Mouse (Mus musculus): Measurements from ENCODE around the gene Gm10912. TPM values are rescaled to one million over a fixed set of nuclear protein-coding genes. Genes with fewer than 3 reads are reported as not detected.
A peak's percentile ranks its signal among the peaks of the same experiment; 100 is the strongest.
"Not testable (repeated sequence)": the region's sequence is repeated elsewhere in the genome, so short reads cannot be mapped to it uniquely, and the experiment has no call there.

Gm10912 gene
- under 1 TPM in 1 of 2 experiments, not detected in 1; 0.49 TPM for total RNA-seq (2021)

- intact Hi-C loops (cut with DNase I); DNase-seq (ENCODE audit: extremely low spot score in 1 of 2, low spot score in 2 of 2): not testable (repeated sequence)
These were observed at the start of gene Gm10912 for GRCm38 (mm10) chr2:104065526-104065925. Gene Gm10912, plus strand, starts transcription at chr2:104065826.

- intact Hi-C loops (cut with DNase I): no loop called here
- DNase-seq (ENCODE audit: extremely low spot score in 1 of 2, low spot score in 2 of 2): no peak
These were observed 42.5 kb upstream of the Gm10912 start for GRCm38 (mm10) chr2:104023096-104023495.

- intact Hi-C loops (cut with DNase I): no loop called here
- no peak for DNase-seq (ENCODE audit: extremely low spot score in 1 of 2, low spot score in 2 of 2)
These were observed 41.0 kb upstream of the Gm10912 start for GRCm38 (mm10) chr2:104024656-104025055.

GRCm38 (mm10) chr2:104027458-104028138 lies 38.0 kb upstream of the Gm10912 start, which contains the start of gene Fbxo3:
Gene Fbxo3, plus strand, starts transcription at chr2:104027721.
- intact Hi-C loops (cut with DNase I): no loop called here
- DNase-seq (ENCODE audit: extremely low spot score in 1 of 2, low spot score in 2 of 2): peak; percentile 54 to 88

- DNase-seq (ENCODE audit: extremely low spot score in 1 of 2, low spot score in 2 of 2): no peak
These were observed 37.4 kb upstream of the Gm10912 start, which contains the start of gene 4931422A03Rik for GRCm38 (mm10) chr2:104028139-104028723. Gene 4931422A03Rik, minus strand, starts transcription at chr2:104028361.

GRCm38 (mm10) chr2:104029074-104029473 lies 36.6 kb upstream of the Gm10912 start:
- intact Hi-C loops (cut with DNase I): no loop called here
- DNase-seq (ENCODE audit: extremely low spot score in 1 of 2, low spot score in 2 of 2): no peak

More at GRCm38 (mm10) chr2:104028139-104028723, 37.4 kb upstream of the Gm10912 start, which contains the start of gene 4931422A03Rik:
- intact Hi-C loops (cut with DNase I): no loop called here

- intact Hi-C loops (cut with DNase I): loop anchor here (10.0 kb wide), 2 partner anchors 94 to 394 kb away; partner anchors contain the start of gene A930018P22Rik
- no peak for DNase-seq (ENCODE audit: extremely low spot score in 1 of 2, low spot score in 2 of 2)
These were observed 35.2 kb upstream of the Gm10912 start for GRCm38 (mm10) chr2:104030381-104030780.

GRCm38 (mm10) chr2:104032056-104032455 lies 33.6 kb upstream of the Gm10912 start:
- intact Hi-C loops (cut with DNase I): loop anchor here (10.0 kb wide), 2 partner anchors 93 to 393 kb away; partner anchors contain the start of gene A930018P22Rik
- DNase-seq (ENCODE audit: extremely low spot score in 1 of 2, low spot score in 2 of 2): no peak

- intact Hi-C loops (cut with DNase I): loop anchor here (10.0 kb wide), 2 partner anchors 90 to 390 kb away; partner anchors contain the start of gene A930018P22Rik
These were observed 30.7 kb upstream of the Gm10912 start for GRCm38 (mm10) chr2:104034832-104035472.

GRCm38 (mm10) chr2:104035595-104035994 lies 30.0 kb upstream of the Gm10912 start:
- DNase-seq (ENCODE audit: extremely low spot score in 1 of 2, low spot score in 2 of 2): no peak
- intact Hi-C loops (cut with DNase I): loop anchor here (10.0 kb wide), 2 partner anchors 89 to 389 kb away; partner anchors contain the start of gene A930018P22Rik

More at GRCm38 (mm10) chr2:104034832-104035472, 30.7 kb upstream of the Gm10912 start:
- peak; percentile 51 to 56 for DNase-seq (ENCODE audit: extremely low spot score in 1 of 2, low spot score in 2 of 2)

- DNase-seq (ENCODE audit: extremely low spot score in 1 of 2, low spot score in 2 of 2): no peak
- intact Hi-C loops (cut with DNase I): loop anchor here (10.0 kb wide), 2 partner anchors 88 to 388 kb away; partner anchors contain the start of gene A930018P22Rik
These were observed 29.3 kb upstream of the Gm10912 start for GRCm38 (mm10) chr2:104036316-104036715.

- no peak for DNase-seq (ENCODE audit: extremely low spot score in 1 of 2, low spot score in 2 of 2)
- intact Hi-C loops (cut with DNase I): loop anchor here (10.0 kb wide), 2 partner anchors 87 to 387 kb away; partner anchors contain the start of gene A930018P22Rik
These were observed 27.4 kb upstream of the Gm10912 start for GRCm38 (mm10) chr2:104038236-104038635.

- intact Hi-C loops (cut with DNase I): loop anchor here (5.0 kb wide), 1 partner anchor 536 kb away; no protein-coding TSS in a partner anchor
- DNase-seq (ENCODE audit: extremely low spot score in 1 of 2, low spot score in 2 of 2): no peak
These were observed 24.0 kb upstream of the Gm10912 start for GRCm38 (mm10) chr2:104041632-104042031.

GRCm38 (mm10) chr2:104042766-104043165 lies 22.9 kb upstream of the Gm10912 start:
- intact Hi-C loops (cut with DNase I): loop anchor here (5.0 kb wide), 1 partner anchor 535 kb away; no protein-coding TSS in a partner anchor
- no peak for DNase-seq (ENCODE audit: extremely low spot score in 1 of 2, low spot score in 2 of 2)

GRCm38 (mm10) chr2:104043624-104044478 lies 21.8 kb upstream of the Gm10912 start:
- intact Hi-C loops (cut with DNase I): loop anchor here (5.0 kb wide), 1 partner anchor 533 kb away; no protein-coding TSS in a partner anchor
- DNase-seq (ENCODE audit: extremely low spot score in 1 of 2, low spot score in 2 of 2): no peak

GRCm38 (mm10) chr2:104044479-104045080 lies 21.0 kb upstream of the Gm10912 start:
- DNase-seq (ENCODE audit: extremely low spot score in 1 of 2, low spot score in 2 of 2): no peak
- intact Hi-C loops (cut with DNase I): loop anchor here (5.0 kb wide), 1 partner anchor 533 kb away; no protein-coding TSS in a partner anchor

- no peak for DNase-seq (ENCODE audit: extremely low spot score in 1 of 2, low spot score in 2 of 2)
- intact Hi-C loops (cut with DNase I): loop anchor here (10.0 kb wide), 1 partner anchor 376 kb away; no protein-coding TSS in a partner anchor
These were observed 7.2 kb upstream of the Gm10912 start for GRCm38 (mm10) chr2:104058381-104058780.

Data from left cerebral cortex, postnatal 10 days (tissue).